Mouse (Mus musculus): Measurements from ENCODE around the gene Ryr1.
"Not testable (repeated sequence)": the region's sequence is repeated elsewhere in the genome, so short reads cannot be mapped to it uniquely, and the experiment has no call there.

Ryr1 gene

GRCm38 (mm10) chr7:29000651-29001605 lies 124.1 kb downstream of the Ryr1 start:
- ATAC-seq (ENCODE audit: insufficient number of reproducible peaks, low FRiP score, low TSS enrichment) = no peak

GRCm38 (mm10) chr7:28993402-28993801 lies 131.6 kb downstream of the Ryr1 start:
- ATAC-seq (ENCODE audit: insufficient number of reproducible peaks, low FRiP score, low TSS enrichment) = no peak

- ATAC-seq (ENCODE audit: insufficient number of reproducible peaks, low FRiP score, low TSS enrichment) = no peak
Measured at GRCm38 (mm10) chr7:28992997-28993396, 132.0 kb downstream of the Ryr1 start.

GRCm38 (mm10) chr7:28991616-28992015 lies 133.4 kb downstream of the Ryr1 start:
- ATAC-seq (ENCODE audit: insufficient number of reproducible peaks, low FRiP score, low TSS enrichment) = no peak

- ATAC-seq (ENCODE audit: insufficient number of reproducible peaks, low FRiP score, low TSS enrichment) = no peak
Measured at GRCm38 (mm10) chr7:28990766-28991273, 134.2 kb downstream of the Ryr1 start.

GRCm38 (mm10) chr7:28985207-28985606 lies 139.8 kb downstream of the Ryr1 start:
- no peak for ATAC-seq (ENCODE audit: insufficient number of reproducible peaks, low FRiP score, low TSS enrichment)

GRCm38 (mm10) chr7:28984452-28984851 lies 140.5 kb downstream of the Ryr1 start:
- no peak for ATAC-seq (ENCODE audit: insufficient number of reproducible peaks, low FRiP score, low TSS enrichment)

- ATAC-seq (ENCODE audit: insufficient number of reproducible peaks, low FRiP score, low TSS enrichment) = no peak
Measured at GRCm38 (mm10) chr7:28983849-28984248, 141.1 kb downstream of the Ryr1 start.

- ATAC-seq (ENCODE audit: insufficient number of reproducible peaks, low FRiP score, low TSS enrichment) = no peak
Measured at GRCm38 (mm10) chr7:28983141-28983564, 141.8 kb downstream of the Ryr1 start.

- ATAC-seq (ENCODE audit: insufficient number of reproducible peaks, low FRiP score, low TSS enrichment) = no peak
Measured at GRCm38 (mm10) chr7:28982274-28983013, 142.5 kb downstream of the Ryr1 start.

- peak; percentile 96 for ATAC-seq (ENCODE audit: insufficient number of reproducible peaks, low FRiP score, low TSS enrichment)
Measured at GRCm38 (mm10) chr7:28981651-28982273, 143.2 kb downstream of the Ryr1 start, which contains the start of the genes Eif3k and Map4k1. Gene Eif3k, minus strand, starts transcription at chr7:28981864. Gene Map4k1, plus strand, starts transcription at chr7:28982050.

- no peak for ATAC-seq (ENCODE audit: insufficient number of reproducible peaks, low FRiP score, low TSS enrichment)
Measured at GRCm38 (mm10) chr7:28977556-28977955, 147.4 kb downstream of the Ryr1 start.

GRCm38 (mm10) chr7:28973025-28973424 lies 152.0 kb downstream of the Ryr1 start:
- no peak for ATAC-seq (ENCODE audit: insufficient number of reproducible peaks, low FRiP score, low TSS enrichment)

- ATAC-seq (ENCODE audit: insufficient number of reproducible peaks, low FRiP score, low TSS enrichment) = no peak
Measured at GRCm38 (mm10) chr7:28972542-28972985, 152.4 kb downstream of the Ryr1 start.

- no peak for ATAC-seq (ENCODE audit: insufficient number of reproducible peaks, low FRiP score, low TSS enrichment)
Measured at GRCm38 (mm10) chr7:28971770-28972269, 153.2 kb downstream of the Ryr1 start.

GRCm38 (mm10) chr7:28971029-28971428 lies 153.9 kb downstream of the Ryr1 start:
- ATAC-seq (ENCODE audit: insufficient number of reproducible peaks, low FRiP score, low TSS enrichment) = no peak

- no peak for ATAC-seq (ENCODE audit: insufficient number of reproducible peaks, low FRiP score, low TSS enrichment)
Measured at GRCm38 (mm10) chr7:28969672-28970394, 155.1 kb downstream of the Ryr1 start.

GRCm38 (mm10) chr7:28969271-28969670 lies 155.7 kb downstream of the Ryr1 start:
- no peak for ATAC-seq (ENCODE audit: insufficient number of reproducible peaks, low FRiP score, low TSS enrichment)

GRCm38 (mm10) chr7:28968120-28968519 lies 156.9 kb downstream of the Ryr1 start:
- not testable (repeated sequence) for ATAC-seq (ENCODE audit: insufficient number of reproducible peaks, low FRiP score, low TSS enrichment)
